Mouse (Mus musculus): ENCODE measurements around the gene Syt13.

- no peak for TF ChIP-seq CTCF (IDR thresholded peaks at IDR 0.05; ENCODE audit: low read depth, low read length)
- no peak for TF ChIP-seq TAL1 (conservative IDR thresholded peaks at IDR 0.05; ENCODE audit: low read depth, low read length)
- TF ChIP-seq GATA1 (IDR thresholded peaks at IDR 0.05; ENCODE audit: borderline replicate concordance, low read length) = no peak
- TF ChIP-seq GATA2 (IDR thresholded peaks at IDR 0.05; ENCODE audit: borderline replicate concordance, low read depth, low read length) = no peak
Measured at GRCm38 (mm10) chr2:92953450-92953849, 38.6 kb downstream of the Syt13 start.
